Mouse (Mus musculus) heart, adult 2 months (tissue): Measurements from ENCODE around the gene Krt4.

ENCODE experiments used
- CTCF ChIP-seq: fragments of 200-600 bp; IDR thresholded peaks from 2 replicates; pipeline ENCODE4 v1.8.1; 2022; ENCODE audit warnings: antibody characterized with exemption, mild to moderate bottlenecking, moderate library complexity
- POLR2A ChIP-seq: fragments of 200-500 bp; IDR thresholded peaks from 2 replicates; pipeline ENCODE4 v1.6.1; 2011; ENCODE audit warnings: mild to moderate bottlenecking, low read depth, low read length, control low read depth; ENCODE audit not compliant: insufficient read depth

DNA sequence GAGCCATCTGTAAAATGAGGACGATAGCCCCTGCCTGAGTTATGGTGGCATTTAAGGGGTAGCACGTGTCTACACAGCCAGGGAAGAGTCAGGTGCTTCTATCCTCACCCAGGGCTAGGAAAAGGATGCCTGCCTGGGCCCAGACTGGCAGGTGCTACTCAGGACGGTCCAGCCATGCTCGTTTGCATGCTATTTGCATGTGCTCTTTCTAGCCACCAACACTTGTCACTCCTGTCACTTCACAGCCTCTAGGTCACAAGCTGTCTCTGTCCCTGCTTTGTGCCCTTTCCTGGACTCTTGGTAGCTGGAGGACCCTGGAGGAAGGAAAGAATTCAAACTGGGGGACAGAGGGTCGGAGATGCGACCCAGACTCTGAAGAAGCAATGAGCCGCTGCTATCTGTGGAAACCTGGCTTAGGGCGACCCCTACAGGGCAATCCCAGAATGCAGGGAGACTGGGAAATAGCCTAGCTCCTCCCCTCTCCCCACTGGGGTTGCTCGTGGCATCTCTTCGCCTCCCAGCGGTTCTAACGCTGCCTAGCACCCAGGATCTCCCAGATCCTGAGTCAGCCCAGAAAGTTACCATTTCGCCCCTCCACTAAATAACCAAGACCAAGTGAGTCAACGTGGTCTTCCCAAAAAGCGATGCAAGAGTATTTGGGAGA, 49.0 kb upstream of the Krt4 start:
- TF ChIP-seq POLR2A, result no peak
- TF ChIP-seq CTCF, result peak; percentile 100; the same call in 1 of the 2 replicates
